Mouse (Mus musculus) neural tube, embryonic 10.5 days (tissue): ENCODE results near the gene Kif16b.
"Not testable (repeated sequence)": the region's sequence is repeated elsewhere in the genome, so short reads cannot be mapped to it uniquely, and the experiment has no call there.

Experiments used
- DNase-seq: peaks from one replicate; pipeline ENCODE4 v3.0.0-alpha.2; 2017; ENCODE audit warnings: low spot score; ENCODE audit errors: extremely low spot score

The Kif16b gene

DNA sequence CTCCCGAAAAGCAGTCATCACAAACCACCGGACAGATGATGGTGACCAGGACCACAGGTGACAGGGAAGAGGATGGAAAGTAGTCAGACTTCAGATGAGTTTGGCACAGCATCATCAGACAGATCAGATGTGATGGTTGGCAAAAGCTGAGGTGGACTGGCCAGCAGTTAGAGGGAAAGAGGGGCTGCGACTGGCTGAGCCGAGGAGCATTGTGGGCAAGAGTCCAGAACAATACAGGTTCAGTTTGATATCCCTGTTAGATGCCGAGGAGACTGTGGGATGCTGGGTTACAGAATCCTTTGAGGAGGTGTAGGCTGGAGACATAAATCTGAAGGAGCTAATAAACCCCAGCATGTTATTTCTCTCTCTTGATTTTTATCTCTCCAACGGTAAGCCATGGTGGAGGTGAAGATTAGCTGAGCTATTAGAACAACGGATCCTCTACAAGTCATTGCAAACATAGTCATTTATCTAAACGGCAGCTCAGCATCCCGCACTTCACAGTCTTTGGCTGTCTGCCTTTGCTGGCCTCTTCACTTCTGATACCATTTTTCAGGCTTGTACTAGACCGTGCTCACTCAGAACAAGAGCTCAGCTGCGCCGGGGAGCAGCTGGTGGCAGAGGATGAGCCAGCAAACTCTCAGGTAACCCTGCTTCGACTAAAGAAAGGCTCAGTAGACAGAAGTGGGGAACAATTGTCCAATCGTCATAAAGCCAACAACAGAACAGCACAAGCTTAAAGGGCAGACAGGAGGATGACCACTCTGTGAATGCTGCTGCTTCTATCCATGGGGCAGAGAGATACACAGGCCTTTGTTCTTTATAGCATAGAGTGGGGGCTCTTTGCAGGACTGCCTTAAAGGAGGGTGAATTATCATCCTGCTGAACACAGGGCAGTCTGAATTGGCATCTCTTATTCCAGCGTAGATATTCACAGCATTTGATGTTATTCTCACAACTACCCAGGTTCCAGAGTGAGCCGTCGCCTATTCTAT is 304.9 kb downstream of the Kif16b start:
- DNase-seq: no peak

DNA sequence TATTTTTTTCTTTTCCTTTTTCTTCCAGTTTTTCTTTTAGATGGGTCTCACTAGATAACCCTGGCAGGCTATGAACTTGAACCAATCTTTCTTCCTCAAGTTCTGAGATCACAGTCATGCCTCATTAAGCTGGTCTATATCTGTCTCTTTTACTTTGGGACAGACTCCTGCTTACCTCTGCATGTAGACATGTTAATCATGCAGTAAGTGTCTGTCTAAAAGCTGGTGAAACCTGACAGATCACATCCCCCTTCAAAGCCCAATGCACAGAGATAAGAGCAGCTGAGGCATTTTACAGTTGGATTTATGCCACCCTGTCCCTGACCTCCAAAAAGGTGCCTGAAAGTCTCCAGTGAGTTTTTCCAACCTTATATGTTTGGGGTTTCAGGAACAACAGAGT is 310.4 kb downstream of the Kif16b start:
- no peak for DNase-seq

GRCm38 (mm10) chr2:142590284-142590724 is 311.0 kb downstream of the Kif16b start:
- peak; percentile 28 for DNase-seq

- peak; percentile 40 for DNase-seq
Observed at GRCm38 (mm10) chr2:142589403-142590283, 311.7 kb downstream of the Kif16b start.

DNA sequence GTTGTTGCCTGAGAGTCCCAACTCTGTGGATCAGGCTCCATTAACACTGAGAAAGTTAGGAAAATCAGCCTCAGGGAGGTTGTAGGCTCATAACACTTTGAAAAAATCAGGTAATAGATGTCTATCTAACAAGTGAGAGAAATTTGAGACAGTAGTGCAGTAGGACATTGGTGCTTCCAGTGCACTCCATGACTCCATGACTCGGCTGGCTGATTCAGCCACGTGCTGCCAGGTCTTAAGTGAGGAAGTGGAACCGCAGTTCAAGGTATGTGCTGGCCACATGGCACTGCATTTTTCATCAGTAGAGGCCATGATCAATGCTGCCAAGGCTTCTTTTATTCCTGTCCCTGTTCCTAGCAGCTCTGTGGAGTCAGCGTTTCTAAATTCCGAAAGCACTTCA is 315.5 kb downstream of the Kif16b start:
- no peak for DNase-seq

GRCm38 (mm10) chr2:142584851-142585737 is 316.2 kb downstream of the Kif16b start:
- no peak for DNase-seq

- DNase-seq: no peak
Observed at GRCm38 (mm10) chr2:142580449-142580848, 320.9 kb downstream of the Kif16b start.

GRCm38 (mm10) chr2:142577414-142577813 is 323.9 kb downstream of the Kif16b start:
- not testable (repeated sequence) for DNase-seq

DNA sequence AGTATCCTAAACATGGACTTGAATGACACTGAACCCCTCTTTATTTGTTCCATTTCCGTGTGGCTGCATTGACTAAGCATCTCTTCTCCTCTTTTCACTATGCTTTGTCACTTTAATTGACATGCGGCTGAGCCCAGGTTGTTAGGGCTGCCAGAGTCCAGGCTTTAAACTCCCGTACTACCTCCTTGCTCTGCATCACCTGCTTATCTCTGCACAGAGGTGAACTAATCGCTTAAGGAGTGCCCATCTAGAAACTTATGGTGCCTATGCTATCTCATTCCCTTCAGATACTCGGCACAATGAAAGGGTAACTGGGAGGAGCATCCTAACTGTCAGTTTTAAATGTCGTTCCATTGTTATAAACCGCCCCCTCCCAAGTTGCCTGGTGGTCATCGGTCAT is 331.6 kb downstream of the Kif16b start:
- DNase-seq: no peak
